Mouse (Mus musculus): ENCODE results near the gene Tatdn2. TPM values are rescaled to one million over a fixed set of nuclear protein-coding genes. Genes with fewer than 3 reads are reported as not detected.

Gene Tatdn2
- polyA plus RNA-seq (2015; fragmentation: Nextera tagmentation; extraction: Ambion mirVana), result 0.47 and 0.81 TPM in 2 replicates

GRCm38 (mm10) chr6:113696582-113697221 is at the start of gene Tatdn2:
Gene Tatdn2, plus strand, starts transcription at chr6:113697050.
- H3K4me1 ChIP-seq, result peaks cover 34% of the 10 kb centered on the region
- H3K27me3 ChIP-seq, result no peaks in the 10 kb centered on the region
- H3K36me3 ChIP-seq (ENCODE audit: poor library complexity, severe bottlenecking), result peaks cover 16% of the 10 kb centered on the region
- WGBS, result under 1% methylated on average over 39 of the region's 58 CpGs
- H3K4me2 ChIP-seq, result peak within 1 kb of the TSS; percentile 98
- H3K4me3 ChIP-seq, result peak within 1 kb of the TSS; percentile 73
- H3K9ac ChIP-seq, result peak within 1 kb of the TSS; percentile 84
- H3K9me3 ChIP-seq (replicated peaks), result no peaks in the 10 kb centered on the region
- peak within 1 kb of the TSS; percentile 80 for H3K27ac ChIP-seq
- ATAC-seq, result peak; percentile 100

DNA sequence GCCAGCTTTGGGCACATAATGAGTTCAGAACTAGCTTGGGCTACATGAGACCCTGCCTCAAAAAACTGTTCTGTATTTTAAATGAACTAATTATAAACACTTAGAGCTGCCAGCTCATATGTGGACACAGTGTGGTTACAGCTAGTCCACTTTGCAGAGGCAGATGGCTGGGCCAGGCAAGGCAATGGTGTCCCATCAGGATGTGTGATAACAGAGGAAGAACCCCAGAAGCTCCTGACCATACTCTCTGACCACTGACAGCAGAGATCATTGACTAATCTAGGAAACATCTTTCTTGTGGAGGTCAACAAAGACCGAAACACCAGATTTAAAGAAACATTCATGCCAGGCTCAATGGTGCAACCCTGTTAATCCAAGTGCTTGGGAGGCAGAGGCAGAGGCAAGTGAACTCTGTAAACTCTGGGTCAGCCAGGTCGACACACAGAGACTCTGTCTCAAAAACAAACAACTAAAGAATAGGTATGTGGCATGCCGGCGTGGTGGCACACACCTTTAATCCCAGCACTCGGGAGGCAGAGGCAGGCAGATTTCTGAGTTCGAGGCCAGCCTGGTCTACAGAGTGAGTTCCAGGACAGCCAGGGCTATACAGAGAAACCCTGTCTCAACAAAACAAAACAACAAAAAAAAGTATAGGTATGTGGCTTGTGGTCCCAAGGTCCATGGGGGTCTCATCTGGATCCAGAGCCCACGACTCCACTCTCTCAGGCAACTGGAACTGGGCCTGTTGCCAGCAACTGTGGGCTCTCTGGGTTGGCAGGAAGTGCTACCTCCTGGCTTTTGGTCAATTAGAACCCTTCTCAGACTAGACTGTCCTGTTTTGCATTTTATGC is 47.3 kb upstream of the Tatdn2 start:
- no peak for ATAC-seq
- Histone ChIP-seq H3K36me3 (ENCODE audit: poor library complexity, severe bottlenecking) (no peaks in the 10 kb centered on the region), H3K9ac (no peak overlapping the region), H3K4me2 (no peak overlapping the region), H3K4me3 (no peak overlapping the region), H3K4me1 (no peaks in the 10 kb centered on the region), H3K9me3 (replicated peaks) (no peaks in the 10 kb centered on the region), H3K27me3 (no peaks in the 10 kb centered on the region), H3K27ac (no peak overlapping the region)
- WGBS, result 84% methylated on average over 7 of the region's 7 CpGs

GRCm38 (mm10) chr6:113650197-113650640 is 46.6 kb upstream of the Tatdn2 start:
- H3K4me3 ChIP-seq, result no peak overlapping the region
- WGBS, result 90% methylated on average over 4 of the region's 4 CpGs
- H3K9me3 ChIP-seq (replicated peaks), result no peaks in the 10 kb centered on the region
- no peak overlapping the region for H3K9ac ChIP-seq
- no peaks in the 10 kb centered on the region for H3K4me1 ChIP-seq
- H3K4me2 ChIP-seq, result no peak overlapping the region
- no peaks in the 10 kb centered on the region for H3K27me3 ChIP-seq
- H3K36me3 ChIP-seq (ENCODE audit: poor library complexity, severe bottlenecking), result no peaks in the 10 kb centered on the region
- H3K27ac ChIP-seq, result no peak overlapping the region
- ATAC-seq, result no peak

DNA sequence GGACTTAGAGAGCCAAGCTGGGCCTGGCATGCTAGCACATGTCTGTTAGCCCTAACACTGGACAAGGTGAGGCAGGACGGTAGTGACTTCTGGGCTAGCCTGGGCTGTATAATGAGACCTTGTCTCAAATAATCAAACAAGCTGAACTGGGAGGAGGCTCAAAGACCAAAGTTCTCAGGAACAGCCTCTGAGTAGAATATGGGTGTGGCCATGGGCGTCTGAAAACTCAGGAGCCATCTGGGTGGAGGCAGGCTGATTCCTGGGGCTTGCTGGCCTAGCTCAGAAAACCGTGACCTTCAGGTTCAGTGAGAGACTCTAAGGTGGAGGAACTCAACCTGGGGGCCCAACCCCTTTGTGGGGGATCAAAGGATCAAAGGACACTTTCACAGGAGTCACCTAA is 45.2 kb upstream of the Tatdn2 start:
- no peaks in the 10 kb centered on the region for H3K9me3 ChIP-seq (replicated peaks)
- 79% methylated on average over 3 of the region's 3 CpGs for WGBS
- no peaks in the 10 kb centered on the region for H3K27me3 ChIP-seq
- H3K4me3 ChIP-seq, result no peak overlapping the region
- no peak overlapping the region for H3K27ac ChIP-seq
- no peak for ATAC-seq
- H3K9ac ChIP-seq, result no peak overlapping the region
- no peak overlapping the region for H3K4me2 ChIP-seq
- H3K4me1 ChIP-seq, result no peaks in the 10 kb centered on the region
- no peaks in the 10 kb centered on the region for H3K36me3 ChIP-seq (ENCODE audit: poor library complexity, severe bottlenecking)

GRCm38 (mm10) chr6:113653551-113653950 is 43.3 kb upstream of the Tatdn2 start:
- ATAC-seq, result no peak
- Histone ChIP-seq H3K4me3 (no peak overlapping the region), H3K27ac (no peak overlapping the region), H3K36me3 (ENCODE audit: poor library complexity, severe bottlenecking) (no peaks in the 10 kb centered on the region), H3K4me2 (no peak overlapping the region), H3K9me3 (replicated peaks) (no peaks in the 10 kb centered on the region), H3K9ac (no peak overlapping the region), H3K27me3 (no peaks in the 10 kb centered on the region), H3K4me1 (no peaks in the 10 kb centered on the region)
- 93% methylated on average over 7 of the region's 7 CpGs for WGBS

DNA sequence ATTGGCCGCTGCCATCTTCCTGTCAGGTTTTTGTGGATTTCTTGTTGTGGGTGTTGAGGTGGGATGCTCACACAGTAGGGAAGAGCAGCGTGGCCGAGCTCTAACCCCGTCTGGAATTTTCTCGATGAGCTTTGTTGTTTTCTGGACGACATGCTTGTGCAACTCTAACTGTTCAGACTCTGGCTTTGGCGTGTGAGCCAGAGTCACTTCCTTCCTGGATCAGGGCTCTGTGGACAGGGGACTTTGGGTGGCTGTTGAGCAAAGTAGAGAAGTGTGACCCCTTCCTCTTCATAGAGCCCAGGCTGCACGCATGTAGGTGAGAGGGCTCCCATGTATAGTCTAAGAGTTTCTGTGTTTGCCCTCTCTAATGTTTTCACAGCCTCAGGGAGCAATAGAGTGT is 42.7 kb upstream of the Tatdn2 start:
- 88% methylated on average over 8 of the region's 8 CpGs for WGBS
- H3K36me3 ChIP-seq (ENCODE audit: poor library complexity, severe bottlenecking), result no peaks in the 10 kb centered on the region
- H3K27me3 ChIP-seq, result no peaks in the 10 kb centered on the region
- H3K4me1 ChIP-seq, result no peaks in the 10 kb centered on the region
- H3K4me3 ChIP-seq, result no peak overlapping the region
- no peak overlapping the region for H3K9ac ChIP-seq
- no peak for ATAC-seq
- H3K4me2 ChIP-seq, result no peak overlapping the region
- H3K9me3 ChIP-seq (replicated peaks), result no peaks in the 10 kb centered on the region
- no peak overlapping the region for H3K27ac ChIP-seq

- H3K4me1 ChIP-seq, result no peaks in the 10 kb centered on the region
- no peak for ATAC-seq
- H3K27ac ChIP-seq, result no peak overlapping the region
- H3K36me3 ChIP-seq (ENCODE audit: poor library complexity, severe bottlenecking), result no peaks in the 10 kb centered on the region
- no peaks in the 10 kb centered on the region for H3K27me3 ChIP-seq
- H3K9ac ChIP-seq, result no peak overlapping the region
- H3K4me2 ChIP-seq, result no peak overlapping the region
- no peak overlapping the region for H3K4me3 ChIP-seq
- 86% methylated on average over 16 of the region's 16 CpGs for WGBS
- no peaks in the 10 kb centered on the region for H3K9me3 ChIP-seq (replicated peaks)
These were observed 42.0 kb upstream of the Tatdn2 start for GRCm38 (mm10) chr6:113654753-113655397.

DNA sequence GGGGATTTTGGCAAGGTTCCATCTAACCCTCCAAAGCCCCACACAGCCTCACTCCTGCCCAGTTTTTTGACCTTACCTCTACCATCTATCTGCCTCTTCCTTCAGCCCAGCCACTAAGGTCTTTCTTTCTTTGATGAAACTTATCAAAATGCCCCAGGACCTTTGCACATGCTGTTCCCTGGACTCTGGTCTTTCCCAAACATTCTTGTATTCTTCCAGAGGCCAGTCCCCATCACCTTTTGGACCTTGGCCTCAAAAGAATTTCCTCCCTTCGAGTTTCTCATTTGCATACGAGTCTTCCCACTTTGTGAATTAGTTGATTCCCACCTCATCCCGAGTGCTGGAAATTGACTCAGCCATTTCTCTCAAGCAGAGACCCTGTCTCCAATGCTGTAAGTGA is 41.4 kb upstream of the Tatdn2 start:
- H3K4me1 ChIP-seq, result no peaks in the 10 kb centered on the region
- no peaks in the 10 kb centered on the region for H3K36me3 ChIP-seq (ENCODE audit: poor library complexity, severe bottlenecking)
- no peak overlapping the region for H3K4me3 ChIP-seq
- H3K9ac ChIP-seq, result no peak overlapping the region
- H3K27me3 ChIP-seq, result no peaks in the 10 kb centered on the region
- ATAC-seq, result no peak
- H3K27ac ChIP-seq, result no peak overlapping the region
- H3K9me3 ChIP-seq (replicated peaks), result no peaks in the 10 kb centered on the region
- H3K4me2 ChIP-seq, result no peak overlapping the region
- 90% methylated on average over 3 of the region's 3 CpGs for WGBS

DNA sequence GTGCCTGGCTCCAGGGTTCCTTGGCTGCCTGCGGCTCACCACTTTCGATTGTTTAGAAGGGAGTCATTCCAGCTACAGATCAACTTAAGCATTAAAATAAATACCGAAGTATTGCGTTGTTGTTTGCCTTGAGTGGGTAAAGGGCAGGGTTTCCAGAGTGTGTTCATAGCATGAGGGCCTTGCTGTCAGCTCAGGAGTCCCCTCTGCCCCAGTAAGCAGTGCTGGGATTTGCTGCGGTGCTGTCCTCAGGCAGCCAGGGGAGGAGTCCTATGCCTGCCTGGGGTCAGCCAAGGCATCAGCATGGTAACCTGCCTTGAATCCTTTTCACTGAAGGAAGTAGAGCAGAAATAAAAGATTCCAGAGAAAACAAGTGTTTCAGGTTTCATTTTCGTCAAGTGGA is 40.0 kb upstream of the Tatdn2 start:
- Histone ChIP-seq H3K4me2 (no peak overlapping the region), H3K36me3 (ENCODE audit: poor library complexity, severe bottlenecking) (no peaks in the 10 kb centered on the region), H3K4me1 (no peaks in the 10 kb centered on the region), H3K4me3 (no peak overlapping the region), H3K27me3 (no peaks in the 10 kb centered on the region), H3K27ac (no peak overlapping the region), H3K9ac (no peak overlapping the region), H3K9me3 (replicated peaks) (no peaks in the 10 kb centered on the region)
- ATAC-seq, result no peak
- WGBS, result 84% methylated on average over 6 of the region's 6 CpGs

DNA sequence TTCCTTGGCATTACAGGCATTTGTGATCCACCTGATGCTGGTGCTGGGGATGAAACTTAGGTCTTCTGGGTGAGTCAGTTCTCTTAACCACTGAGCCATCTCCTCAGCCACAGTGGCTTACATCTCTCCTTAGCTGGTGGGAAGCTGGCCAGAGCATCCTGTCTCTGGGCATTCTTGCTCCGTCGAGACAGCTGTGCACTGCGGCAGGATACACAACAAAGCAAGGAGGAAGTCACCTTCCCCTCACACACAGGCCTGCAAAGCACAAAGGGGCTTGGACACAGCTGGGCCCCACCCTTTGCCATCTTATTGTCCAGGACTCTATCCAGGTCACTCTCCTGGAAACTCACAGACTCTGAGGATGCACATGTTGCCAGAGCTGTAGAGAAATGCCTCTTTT is 38.6 kb upstream of the Tatdn2 start:
- WGBS, result 83% methylated on average over 3 of the region's 3 CpGs
- ATAC-seq, result no peak
- H3K36me3 ChIP-seq (ENCODE audit: poor library complexity, severe bottlenecking), result no peaks in the 10 kb centered on the region
- no peaks in the 10 kb centered on the region for H3K9me3 ChIP-seq (replicated peaks)
- H3K27me3 ChIP-seq, result no peaks in the 10 kb centered on the region
- no peaks in the 10 kb centered on the region for H3K4me1 ChIP-seq
- H3K4me3 ChIP-seq, result no peak overlapping the region
- no peak overlapping the region for H3K4me2 ChIP-seq
- H3K27ac ChIP-seq, result no peak overlapping the region
- H3K9ac ChIP-seq, result no peak overlapping the region

- ATAC-seq, result no peak
- Histone ChIP-seq H3K36me3 (ENCODE audit: poor library complexity, severe bottlenecking) (no peaks in the 10 kb centered on the region), H3K27ac (no peak overlapping the region), H3K4me3 (no peak overlapping the region), H3K4me1 (no peaks in the 10 kb centered on the region), H3K27me3 (no peaks in the 10 kb centered on the region), H3K9ac (no peak overlapping the region), H3K4me2 (no peak overlapping the region), H3K9me3 (replicated peaks) (no peaks in the 10 kb centered on the region)
- 80% methylated on average over 8 of the region's 8 CpGs for WGBS
These were observed 37.0 kb upstream of the Tatdn2 start for GRCm38 (mm10) chr6:113659648-113660491.

Data from forebrain, embryonic 13.5 days (tissue).